Mouse (Mus musculus): Measurements from ENCODE around the gene Slc37a1. TPM values are rescaled to one million over a fixed set of nuclear protein-coding genes. Genes with fewer than 3 reads are reported as not detected.
A peak's percentile ranks its signal among the peaks of the same experiment; 100 is the strongest.

Slc37a1 gene
- polyA plus RNA-seq, 1 experiment from 2014 or later: 9.2 TPM

- Histone ChIP-seq H3K36me3 (no peaks in the 10 kb centered on the region), H3K9ac (no peak overlapping the region), H3K9me3 (no peaks in the 10 kb centered on the region), H3K4me1 (peaks cover 3% of the 10 kb centered on the region; the same call in 1 of the 2 replicates), H3K27me3 (no peaks in the 10 kb centered on the region), H3K4me2 (0 out of 2 replicates have a peak overlapping the region, but pooled peaks have one; percentile 19), H3K4me3 (no peak overlapping the region), H3K27ac (no peak overlapping the region)
- WGBS: 61% methylated on average over 10 of the region's 10 CpGs
- ATAC-seq (ENCODE audit: borderline replicate concordance, extremely low read depth, low FRiP score, low TSS enrichment): no peak
Measured at GRCm38 (mm10) chr17:31378361-31378761, 91.8 kb downstream of the Slc37a1 start.

GRCm38 (mm10) chr17:31379086-31379485 lies 92.5 kb downstream of the Slc37a1 start:
- peaks cover 3% of the 10 kb centered on the region; the same call in 1 of the 2 replicates for H3K4me1 ChIP-seq
- H3K36me3 ChIP-seq: no peaks in the 10 kb centered on the region
- WGBS: 55% methylated on average over 2 of the region's 2 CpGs
- H3K9me3 ChIP-seq: no peaks in the 10 kb centered on the region
- no peak for ATAC-seq (ENCODE audit: borderline replicate concordance, extremely low read depth, low FRiP score, low TSS enrichment)
- H3K4me3 ChIP-seq: no peak overlapping the region
- no peaks in the 10 kb centered on the region for H3K27me3 ChIP-seq
- H3K27ac ChIP-seq: no peak overlapping the region
- H3K4me2 ChIP-seq: no peak overlapping the region
- H3K9ac ChIP-seq: no peak overlapping the region

- H3K36me3 ChIP-seq: no peaks in the 10 kb centered on the region
- H3K4me3 ChIP-seq: no peak overlapping the region
- no peak overlapping the region for H3K9ac ChIP-seq
- H3K4me1 ChIP-seq: peaks cover 7% of the 10 kb centered on the region
- no peaks in the 10 kb centered on the region for H3K9me3 ChIP-seq
- ATAC-seq (ENCODE audit: borderline replicate concordance, extremely low read depth, low FRiP score, low TSS enrichment): no peak
- WGBS: 63% methylated on average over 8 of the region's 8 CpGs
- H3K27ac ChIP-seq: no peak overlapping the region
- H3K4me2 ChIP-seq: no peak overlapping the region
- H3K27me3 ChIP-seq: no peaks in the 10 kb centered on the region
Measured at GRCm38 (mm10) chr17:31379863-31380262, 93.3 kb downstream of the Slc37a1 start.

- H3K9ac ChIP-seq: no peak overlapping the region
- H3K4me3 ChIP-seq: no peak overlapping the region
- no peak overlapping the region for H3K4me2 ChIP-seq
- H3K27ac ChIP-seq: no peak overlapping the region
- no peak for ATAC-seq (ENCODE audit: borderline replicate concordance, extremely low read depth, low FRiP score, low TSS enrichment)
- 50% methylated on average over 6 of the region's 6 CpGs for WGBS
- H3K9me3 ChIP-seq: no peaks in the 10 kb centered on the region
- peaks cover 34% of the 10 kb centered on the region for H3K4me1 ChIP-seq
- H3K36me3 ChIP-seq: no peaks in the 10 kb centered on the region
- no peaks in the 10 kb centered on the region for H3K27me3 ChIP-seq
Measured at GRCm38 (mm10) chr17:31383320-31383719, 96.7 kb downstream of the Slc37a1 start.

- Histone ChIP-seq H3K9me3 (no peaks in the 10 kb centered on the region), H3K4me3 (no peak overlapping the region), H3K9ac (0 out of 2 replicates have a peak overlapping the region, but pooled peaks have one; percentile 5), H3K4me1 (peaks cover 50% of the 10 kb centered on the region), H3K36me3 (no peaks in the 10 kb centered on the region), H3K27me3 (no peaks in the 10 kb centered on the region), H3K27ac (peak overlapping the region; percentile 71), H3K4me2 (peak overlapping the region; percentile 88)
- WGBS: 8% methylated on average over 8 of the region's 8 CpGs
- ATAC-seq (ENCODE audit: borderline replicate concordance, extremely low read depth, low FRiP score, low TSS enrichment): no peak
Measured at GRCm38 (mm10) chr17:31384968-31385627, 98.5 kb downstream of the Slc37a1 start.

GRCm38 (mm10) chr17:31385671-31386665 lies 99.4 kb downstream of the Slc37a1 start, which contains the start of gene Pde9a:
Pde9a (plus strand) TSS chr17:31386210.
- H3K9ac ChIP-seq: peak within 1 kb of the TSS; percentile 72
- H3K4me3 ChIP-seq: peak within 1 kb of the TSS; percentile 64
- no peaks in the 10 kb centered on the region for H3K36me3 ChIP-seq
- H3K9me3 ChIP-seq: no peaks in the 10 kb centered on the region
- H3K4me2 ChIP-seq: peak within 1 kb of the TSS; percentile 88
- H3K27me3 ChIP-seq: no peaks in the 10 kb centered on the region
- H3K4me1 ChIP-seq: peaks cover 56% of the 10 kb centered on the region
- peak; percentile 82 for ATAC-seq (ENCODE audit: borderline replicate concordance, extremely low read depth, low FRiP score, low TSS enrichment)
- H3K27ac ChIP-seq: peak within 1 kb of the TSS; percentile 71
- under 1% methylated on average over 44 of the region's 56 CpGs for WGBS

GRCm38 (mm10) chr17:31386766-31387275 lies 100.2 kb downstream of the Slc37a1 start:
- no peaks in the 10 kb centered on the region for H3K9me3 ChIP-seq
- peak overlapping the region; percentile 64 for H3K4me3 ChIP-seq
- ATAC-seq (ENCODE audit: borderline replicate concordance, extremely low read depth, low FRiP score, low TSS enrichment): no peak; the same call in 1 of the 2 replicates
- 10% methylated on average over 7 of the region's 7 CpGs for WGBS
- no peaks in the 10 kb centered on the region for H3K36me3 ChIP-seq
- peaks cover 62% of the 10 kb centered on the region for H3K4me1 ChIP-seq
- peak overlapping the region; percentile 88 for H3K4me2 ChIP-seq
- peak overlapping the region; percentile 72 for H3K9ac ChIP-seq
- H3K27me3 ChIP-seq: no peaks in the 10 kb centered on the region
- H3K27ac ChIP-seq: no peak overlapping the region

- WGBS: 97% methylated on average over 3 of the region's 3 CpGs
- Histone ChIP-seq H3K4me3 (no peak overlapping the region), H3K36me3 (no peaks in the 10 kb centered on the region), H3K4me1 (peaks cover 77% of the 10 kb centered on the region), H3K4me2 (no peak overlapping the region), H3K27ac (peak overlapping the region; percentile 71), H3K9me3 (no peaks in the 10 kb centered on the region), H3K9ac (no peak overlapping the region), H3K27me3 (no peaks in the 10 kb centered on the region)
- no peak; the same call in 1 of the 2 replicates for ATAC-seq (ENCODE audit: borderline replicate concordance, extremely low read depth, low FRiP score, low TSS enrichment)
Measured at GRCm38 (mm10) chr17:31389432-31390050, 102.9 kb downstream of the Slc37a1 start.

GRCm38 (mm10) chr17:31391462-31391861 lies 104.9 kb downstream of the Slc37a1 start:
- Histone ChIP-seq H3K4me1 (peaks cover 63% of the 10 kb centered on the region), H3K9me3 (no peaks in the 10 kb centered on the region), H3K4me3 (no peak overlapping the region), H3K4me2 (no peak overlapping the region), H3K27ac (peak overlapping the region; percentile 11; the same call in 1 of the 2 replicates), H3K9ac (no peak overlapping the region), H3K36me3 (no peaks in the 10 kb centered on the region), H3K27me3 (no peaks in the 10 kb centered on the region)
- ATAC-seq (ENCODE audit: borderline replicate concordance, extremely low read depth, low FRiP score, low TSS enrichment): no peak
- 53% methylated on average over 3 of the region's 3 CpGs for WGBS

GRCm38 (mm10) chr17:31392041-31392440 lies 105.4 kb downstream of the Slc37a1 start:
- ATAC-seq (ENCODE audit: borderline replicate concordance, extremely low read depth, low FRiP score, low TSS enrichment): no peak
- Histone ChIP-seq H3K4me3 (no peak overlapping the region), H3K36me3 (no peaks in the 10 kb centered on the region)

GRCm38 (mm10) chr17:31393811-31394210 lies 107.2 kb downstream of the Slc37a1 start:
- H3K27ac ChIP-seq: no peak overlapping the region
- H3K4me1 ChIP-seq: peaks cover 41% of the 10 kb centered on the region
- WGBS: 53% methylated on average over 2 of the region's 2 CpGs
- no peaks in the 10 kb centered on the region for H3K9me3 ChIP-seq
- H3K4me2 ChIP-seq: no peak overlapping the region
- H3K27me3 ChIP-seq: no peaks in the 10 kb centered on the region
- no peaks in the 10 kb centered on the region for H3K36me3 ChIP-seq
- H3K9ac ChIP-seq: no peak overlapping the region
- no peak overlapping the region for H3K4me3 ChIP-seq
- ATAC-seq (ENCODE audit: borderline replicate concordance, extremely low read depth, low FRiP score, low TSS enrichment): no peak

More at GRCm38 (mm10) chr17:31392041-31392440, 105.4 kb downstream of the Slc37a1 start:
- 0 out of 2 replicates have a peak overlapping the region, but pooled peaks have one; percentile 11 for H3K27ac ChIP-seq
- H3K4me1 ChIP-seq: peaks cover 58% of the 10 kb centered on the region
- H3K4me2 ChIP-seq: no peak overlapping the region
- H3K9me3 ChIP-seq: no peaks in the 10 kb centered on the region
- no peak overlapping the region for H3K9ac ChIP-seq
- no peaks in the 10 kb centered on the region for H3K27me3 ChIP-seq
- 75% methylated on average over 5 of the region's 5 CpGs for WGBS

All from lung, embryonic 15.5 days (tissue).